Mouse (Mus musculus): ENCODE results near the gene Iah1.

DNA sequence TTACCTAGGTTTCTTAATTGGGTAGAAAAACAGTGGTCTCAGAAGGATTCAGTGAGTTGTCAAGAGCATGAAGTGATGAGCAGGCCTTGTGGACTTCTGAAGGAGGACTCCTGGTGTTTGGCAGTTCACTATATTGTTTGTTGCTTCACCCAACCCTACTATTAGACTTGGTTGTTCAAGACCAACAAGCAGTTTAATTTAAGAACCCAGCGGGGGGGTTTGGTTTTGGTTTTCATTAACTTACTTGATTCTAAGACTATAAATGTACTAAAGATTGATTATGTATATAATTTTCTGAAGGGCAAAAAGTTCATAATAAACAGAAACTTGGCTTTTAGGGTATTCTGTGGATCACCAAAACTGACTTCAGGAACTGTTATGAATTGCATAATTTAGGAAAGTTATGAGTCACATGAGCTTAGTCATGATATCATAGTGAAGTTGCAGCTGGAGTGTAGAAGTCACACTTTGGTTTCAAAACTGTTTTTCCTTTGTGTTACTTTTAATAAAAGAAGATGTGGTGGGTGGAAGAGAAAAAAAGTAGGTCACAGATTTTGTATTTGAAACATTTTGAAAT, 53.9 kb downstream of the Iah1 start:
- TF ChIP-seq CTCF (IDR thresholded peaks at IDR 0.05; ENCODE audit: low read depth) (no peak), EP300 (IDR thresholded peaks at IDR 0.05; ENCODE audit: low read depth) (no peak)

All from liver, postnatal 0 days (tissue).